Mouse (Mus musculus) lung, postnatal 25 days (tissue): ENCODE measurements around the gene Srp68.
"Not testable (repeated sequence)": the region's sequence is repeated elsewhere in the genome, so short reads cannot be mapped to it uniquely, and the experiment has no call there.

ENCODE experiments used
- DNase-seq: peaks from one replicate; pipeline ENCODE4 v3.0.0; 2022; ENCODE audit warnings: low spot score

The Srp68 gene

DNA sequence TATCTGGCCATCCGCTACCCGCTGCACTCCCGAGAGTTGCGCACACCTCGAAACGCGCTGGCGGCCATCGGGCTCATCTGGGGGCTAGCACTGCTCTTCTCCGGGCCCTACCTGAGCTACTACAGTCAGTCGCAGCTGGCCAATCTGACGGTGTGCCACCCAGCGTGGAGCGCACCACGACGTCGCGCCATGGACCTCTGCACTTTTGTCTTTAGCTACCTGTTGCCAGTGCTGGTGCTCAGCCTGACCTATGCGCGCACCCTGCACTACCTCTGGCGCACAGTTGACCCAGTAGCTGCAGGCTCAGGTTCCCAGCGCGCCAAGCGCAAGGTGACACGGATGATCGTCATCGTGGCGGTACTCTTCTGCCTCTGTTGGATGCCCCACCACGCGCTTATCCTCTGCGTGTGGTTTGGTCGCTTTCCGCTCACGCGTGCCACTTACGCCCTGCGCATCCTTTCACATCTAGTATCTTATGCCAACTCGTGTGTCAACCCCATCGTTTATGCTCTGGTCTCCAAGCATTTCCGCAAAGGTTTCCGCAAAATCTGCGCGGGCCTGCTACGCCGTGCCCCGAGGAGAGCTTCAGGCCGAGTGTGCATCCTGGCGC, 9.0 kb upstream of the Srp68 start:
- DNase-seq, result no peak

DNA sequence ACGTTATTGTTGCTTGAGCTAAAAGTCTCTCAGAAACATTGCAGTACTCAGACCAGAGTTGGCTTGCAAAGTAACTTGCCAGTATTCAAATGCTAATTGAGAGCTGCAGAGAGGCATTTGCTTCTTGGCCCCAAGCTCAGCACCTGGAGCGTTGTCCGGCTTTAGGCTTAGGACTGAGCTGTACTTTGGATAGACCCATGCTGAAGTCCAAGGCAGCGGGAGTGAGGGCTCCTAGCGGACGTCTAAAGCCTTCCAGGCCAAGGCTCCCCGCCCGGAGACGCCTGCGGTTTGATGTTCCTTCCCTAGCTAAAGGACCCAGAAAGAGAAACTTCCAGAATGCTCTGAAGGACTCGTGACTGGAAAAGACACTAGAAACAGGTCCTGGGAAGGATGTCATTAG, 8.1 kb upstream of the Srp68 start:
- DNase-seq, result no peak

DNA sequence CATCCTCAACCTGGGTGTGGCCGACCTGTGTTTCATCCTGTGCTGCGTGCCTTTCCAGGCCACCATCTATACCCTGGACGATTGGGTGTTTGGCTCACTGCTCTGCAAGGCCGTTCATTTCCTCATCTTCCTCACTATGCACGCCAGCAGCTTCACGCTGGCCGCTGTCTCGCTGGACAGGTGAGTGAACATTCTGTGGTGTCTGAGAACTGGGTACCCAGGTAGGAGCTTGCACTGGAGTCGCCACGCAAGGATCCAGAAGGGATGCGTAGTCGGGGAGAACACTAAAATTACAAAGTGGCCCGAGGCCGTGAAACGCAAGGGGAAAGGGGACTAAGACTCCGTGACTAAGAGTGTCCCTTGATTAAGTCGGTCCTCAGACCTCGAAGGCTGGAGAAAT, 7.7 kb upstream of the Srp68 start:
- DNase-seq, result no peak

DNA sequence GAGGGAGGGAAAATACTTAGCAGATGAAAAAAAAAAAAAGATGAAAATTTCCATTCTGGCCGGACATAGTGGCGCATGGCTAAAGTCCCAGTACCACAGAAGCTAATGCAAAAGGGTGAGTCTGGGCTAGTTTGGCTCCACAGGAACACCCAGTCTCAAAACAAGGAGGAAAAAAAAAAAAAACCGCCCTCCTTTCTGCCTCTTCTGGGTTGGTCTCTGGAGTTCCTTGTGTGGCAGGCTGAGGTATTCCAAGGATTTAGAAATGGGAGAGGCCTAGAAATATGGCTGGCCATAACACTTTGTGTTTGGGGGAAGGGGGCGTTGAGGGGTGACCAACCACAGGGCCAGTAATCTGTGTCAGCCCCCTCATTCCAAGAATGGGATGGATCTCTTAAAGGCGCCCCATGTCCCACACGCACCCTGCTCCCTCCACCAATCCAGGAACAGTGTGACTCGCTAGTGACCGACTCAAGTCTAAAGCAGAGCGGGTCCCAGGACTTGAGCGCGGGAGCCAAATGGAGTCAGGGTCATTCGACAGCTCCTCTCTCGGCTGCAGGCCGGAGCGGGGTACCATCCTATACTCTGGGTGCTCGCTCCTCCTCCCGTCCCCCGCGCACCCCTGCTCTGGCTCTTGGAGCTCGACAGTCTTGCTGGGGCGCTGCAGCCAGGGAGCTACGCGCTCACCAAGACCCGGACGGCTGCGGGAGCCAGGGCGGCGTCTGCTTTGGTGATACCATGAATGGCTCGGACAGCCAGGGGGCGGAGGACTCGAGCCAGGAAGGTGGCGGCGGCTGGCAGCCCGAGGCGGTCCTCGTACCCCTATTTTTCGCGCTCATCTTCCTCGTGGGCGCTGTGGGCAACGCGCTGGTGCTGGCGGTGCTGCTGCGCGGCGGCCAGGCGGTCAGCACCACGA, 7.0 kb upstream of the Srp68 start, which contains the start of gene Galr2:
Galr2 (plus strand) TSS at position 189 of the 913 bp plus-strand sequence.
- DNase-seq, result no peak

DNA sequence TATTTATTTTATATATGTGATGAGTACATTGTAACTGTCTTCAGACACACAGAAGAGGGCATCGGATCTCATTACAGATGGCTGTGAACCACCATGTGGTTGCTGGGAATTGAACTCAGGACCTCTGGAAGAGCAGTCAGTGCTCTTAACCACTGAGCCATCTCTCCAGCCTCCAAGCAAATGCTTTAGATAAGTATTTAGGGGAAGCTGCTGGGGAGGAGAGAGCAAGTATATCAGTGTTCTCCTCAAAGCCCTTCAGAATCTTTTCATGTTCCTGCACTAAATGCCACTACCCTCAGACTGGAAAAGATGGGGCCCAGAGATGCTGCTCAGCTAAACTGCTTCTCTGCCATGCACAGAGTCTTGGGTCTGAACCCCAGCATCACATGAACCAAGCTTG, 3.2 kb upstream of the Srp68 start:
- DNase-seq, result not testable (repeated sequence)

DNA sequence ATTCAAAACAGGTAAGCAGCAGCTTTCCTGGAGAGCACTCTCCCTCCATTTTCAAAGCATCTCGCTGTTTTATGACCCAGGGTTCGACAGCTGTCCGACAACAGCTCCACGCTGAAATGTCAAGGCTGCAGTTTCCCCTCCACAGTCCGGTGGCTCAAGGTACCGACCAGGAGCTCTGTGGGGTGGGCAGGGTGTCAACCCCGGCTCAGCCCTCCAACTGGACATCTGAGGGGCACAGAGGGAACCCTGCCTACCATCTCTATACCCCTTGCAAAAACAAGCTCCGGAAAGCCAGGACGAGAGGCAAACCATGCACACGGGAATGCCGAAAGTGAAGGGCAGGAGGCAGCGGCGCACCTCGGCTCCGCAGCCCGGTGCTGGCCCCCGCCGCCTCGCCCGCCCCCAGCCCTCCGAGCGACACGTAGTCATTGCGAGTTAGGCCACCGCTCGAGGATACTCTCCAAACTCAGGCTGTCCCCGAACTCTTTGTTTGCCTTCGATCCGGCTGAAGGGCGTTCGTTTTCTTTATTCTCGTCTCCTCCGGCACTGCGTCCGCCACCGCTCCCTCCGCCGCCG, 460 bp downstream of the Srp68 start:
- no peak for DNase-seq

DNA sequence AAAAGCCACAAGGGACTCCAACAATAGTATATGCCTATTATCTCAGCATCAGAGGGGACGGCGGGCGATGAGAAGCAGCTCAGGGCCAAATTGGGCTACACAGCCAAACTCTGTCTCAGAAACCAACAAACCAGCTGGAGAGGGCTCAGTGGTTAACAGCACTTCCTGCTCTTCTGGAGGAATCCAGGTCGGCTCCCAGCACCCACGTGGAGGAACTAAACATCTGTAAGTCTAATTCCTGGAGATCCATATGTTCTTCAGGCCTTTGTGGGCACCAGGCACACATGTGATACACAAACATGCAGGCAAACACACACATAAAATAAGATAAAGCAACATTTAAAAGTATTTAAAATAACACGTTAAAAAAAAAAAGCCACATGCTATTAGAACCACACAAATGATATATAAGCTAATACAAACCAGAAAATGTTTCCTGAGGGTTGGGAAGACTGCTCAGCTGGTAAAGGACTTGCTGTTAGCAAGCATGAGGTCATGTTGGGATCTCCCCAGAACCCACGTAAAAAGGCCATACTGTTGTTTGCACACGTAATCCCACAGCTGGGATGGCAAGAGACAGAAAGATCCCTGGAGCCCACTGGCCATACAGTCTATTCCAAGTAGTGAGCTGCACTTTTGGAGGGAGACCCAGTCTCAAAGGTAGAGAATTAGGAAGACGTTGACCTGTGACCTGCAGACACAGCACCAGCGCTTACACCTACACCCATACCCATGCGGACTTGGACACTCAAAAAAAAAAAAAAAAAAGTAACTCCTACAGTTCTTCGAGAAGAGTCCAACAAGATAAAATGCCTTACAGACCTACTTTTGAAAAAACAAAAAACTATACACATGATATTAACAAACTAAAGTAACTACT, 1.2 kb downstream of the Srp68 start:
- no peak for DNase-seq

DNA sequence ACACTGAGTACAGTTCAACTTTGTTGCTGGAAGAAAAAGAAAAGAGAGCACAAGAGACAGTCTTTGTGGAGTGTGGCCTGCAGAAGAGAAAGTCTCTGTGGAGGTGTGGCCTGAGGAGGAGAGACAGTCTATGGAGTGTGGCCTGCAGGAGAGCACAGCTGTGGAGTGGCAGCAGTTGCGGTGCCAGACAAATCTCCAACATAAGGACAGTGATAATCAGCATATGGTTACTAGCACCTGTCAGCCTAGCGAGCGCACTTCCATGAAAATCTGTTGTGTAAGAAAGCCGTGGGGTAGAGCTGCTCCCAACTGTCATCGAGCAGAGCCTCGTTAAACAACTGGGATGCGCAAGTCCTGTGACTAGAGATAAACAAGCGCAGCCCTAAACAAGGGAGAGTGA, 4.5 kb downstream of the Srp68 start:
- no peak for DNase-seq

DNA sequence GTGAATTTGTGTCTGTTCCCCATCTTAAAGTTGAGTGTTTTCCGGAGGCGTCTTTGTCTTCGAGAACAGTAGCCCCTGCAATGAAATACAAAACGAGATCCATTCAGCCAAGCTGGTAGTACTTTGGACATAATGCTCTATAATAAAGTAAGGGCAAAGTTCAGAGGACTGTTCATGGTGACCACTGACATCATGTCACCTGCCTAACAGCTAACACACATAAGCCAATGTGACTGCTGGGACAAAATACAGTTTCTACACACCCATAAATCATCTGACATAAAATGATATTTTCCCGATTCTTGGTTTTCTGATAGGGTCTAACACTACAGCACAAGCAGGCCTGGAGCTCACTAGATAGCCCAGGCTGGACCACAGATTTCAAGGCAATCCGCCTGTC, 5.7 kb downstream of the Srp68 start:
- no peak for DNase-seq

DNA sequence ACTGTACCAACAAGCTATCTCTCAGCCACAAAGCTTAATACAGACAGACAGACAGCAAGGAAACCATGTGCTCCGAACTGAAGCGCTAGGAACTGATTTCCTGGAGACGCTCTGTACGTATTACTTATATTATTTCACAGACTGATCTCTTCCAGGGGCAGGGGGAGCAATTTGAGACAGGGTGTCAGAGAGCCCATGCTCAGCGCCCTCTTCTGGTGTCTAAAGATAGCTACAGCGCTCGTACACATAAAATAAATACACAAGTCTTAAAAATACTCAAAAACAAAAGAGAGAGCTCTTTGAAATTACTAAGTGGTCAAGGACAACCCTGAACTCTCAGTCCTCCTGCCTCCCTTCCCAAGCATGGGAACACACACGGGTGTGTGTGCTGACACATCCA, 6.4 kb downstream of the Srp68 start:
- no peak for DNase-seq

DNA sequence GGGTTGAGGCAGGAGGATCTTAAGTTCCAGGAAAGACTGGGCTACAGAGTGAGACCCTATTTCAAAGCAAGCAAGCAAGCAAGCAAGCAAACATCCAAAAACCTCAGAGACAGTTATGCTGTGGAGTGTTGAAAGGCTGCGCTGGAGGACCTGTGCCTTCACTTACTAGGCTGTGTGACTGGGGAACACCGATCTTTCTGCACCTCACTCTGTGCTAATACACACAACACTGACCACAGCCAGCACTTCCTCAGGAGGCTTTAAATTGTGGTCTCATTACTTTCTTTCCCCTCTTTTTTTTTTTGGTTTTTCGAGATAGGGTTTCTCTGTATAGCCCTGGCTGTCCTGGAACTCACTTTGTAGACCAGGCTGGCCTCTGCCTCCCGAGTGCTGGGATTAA, 8.2 kb downstream of the Srp68 start:
- DNase-seq, result no peak

DNA sequence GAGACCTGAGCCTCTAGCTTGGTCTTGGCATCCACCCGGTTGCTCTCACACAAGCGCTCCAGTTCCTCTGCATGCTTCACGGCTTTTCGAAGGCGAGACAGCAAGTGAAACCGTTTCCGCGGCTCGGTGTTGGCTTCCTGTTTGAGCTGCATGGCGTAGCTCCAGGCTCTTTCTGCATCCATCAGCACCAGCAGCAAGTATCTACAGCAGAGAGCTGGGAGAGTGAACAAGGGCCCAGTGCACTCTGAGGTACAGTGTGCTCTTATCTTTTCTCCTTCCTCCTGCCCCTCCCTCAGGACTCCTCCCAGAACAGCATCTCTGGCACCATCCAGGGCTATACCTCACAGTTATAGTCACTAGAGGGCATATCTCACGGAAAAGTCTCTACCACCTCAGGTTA, 8.7 kb downstream of the Srp68 start:
- DNase-seq, result no peak

DNA sequence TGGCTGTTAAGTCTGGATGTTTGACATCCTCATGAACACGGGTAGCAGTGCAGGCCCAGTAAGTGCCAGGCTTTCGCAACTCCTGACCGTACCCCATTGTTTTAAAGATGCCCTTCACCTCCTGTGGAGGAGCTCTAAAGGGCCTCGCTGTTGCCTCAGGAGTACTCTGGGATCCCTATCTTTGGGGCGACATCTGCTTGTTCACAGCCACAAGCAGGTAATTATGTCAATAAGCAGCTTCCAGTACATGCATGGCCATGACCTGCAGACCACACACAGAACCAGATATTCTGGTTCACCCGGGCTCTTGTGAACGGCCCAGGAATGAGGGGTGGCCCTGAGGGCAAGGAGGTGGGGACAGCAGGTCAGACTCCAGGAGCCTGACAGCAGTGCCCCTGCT, 13.8 kb downstream of the Srp68 start:
- DNase-seq, result peak; percentile 84

DNA sequence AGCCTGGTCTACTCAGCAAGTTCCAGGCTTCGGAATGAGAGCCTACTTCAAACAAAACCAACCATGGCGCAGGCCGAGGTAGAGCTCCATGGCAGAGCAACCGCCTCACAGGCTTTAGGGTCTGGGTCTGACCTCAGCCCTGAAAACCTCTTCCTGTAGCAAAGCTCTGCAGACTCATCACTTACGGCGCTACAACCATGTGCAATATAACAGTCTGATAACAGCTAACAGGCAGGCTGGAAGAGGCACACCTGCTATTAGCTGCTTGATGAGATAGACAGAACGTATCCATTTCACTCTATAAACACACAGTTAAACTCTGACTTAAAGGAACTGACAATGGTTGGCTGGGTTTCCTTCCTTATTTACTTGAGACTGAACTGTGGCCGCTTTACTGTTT, 14.6 kb downstream of the Srp68 start:
- DNase-seq, result no peak

DNA sequence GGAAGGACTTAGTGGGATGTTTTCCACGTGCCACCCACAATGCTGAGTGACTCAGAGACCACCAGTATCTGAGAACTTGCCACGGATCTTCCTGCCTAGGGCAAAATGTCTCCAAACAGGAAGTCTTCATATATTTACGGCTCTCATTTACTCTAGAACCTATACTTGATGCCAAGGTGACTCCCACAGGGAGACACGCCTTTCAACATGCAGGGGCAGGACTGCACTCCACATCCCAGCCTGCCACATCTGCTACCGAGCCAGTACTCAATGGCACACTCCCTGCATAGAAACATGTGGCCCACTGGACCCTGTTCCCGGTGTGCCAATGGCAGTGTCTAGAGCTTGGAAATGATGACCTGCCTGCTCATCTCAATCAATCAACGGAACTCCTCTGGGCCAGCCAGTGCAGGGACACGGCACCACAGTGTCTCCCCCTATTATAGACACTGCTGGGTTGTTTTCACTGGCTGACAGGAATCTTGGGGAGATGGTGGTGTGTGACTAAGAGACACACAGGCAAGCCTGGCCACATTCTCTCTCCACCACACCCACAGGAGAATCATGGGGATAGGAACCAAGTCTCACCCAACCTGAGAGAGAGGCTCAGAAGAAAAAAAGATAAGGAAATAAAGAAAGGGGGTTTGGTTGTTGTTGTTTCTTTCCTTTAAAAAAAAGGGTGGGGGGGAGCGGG, 17.9 kb downstream of the Srp68 start:
- DNase-seq, result no peak

DNA sequence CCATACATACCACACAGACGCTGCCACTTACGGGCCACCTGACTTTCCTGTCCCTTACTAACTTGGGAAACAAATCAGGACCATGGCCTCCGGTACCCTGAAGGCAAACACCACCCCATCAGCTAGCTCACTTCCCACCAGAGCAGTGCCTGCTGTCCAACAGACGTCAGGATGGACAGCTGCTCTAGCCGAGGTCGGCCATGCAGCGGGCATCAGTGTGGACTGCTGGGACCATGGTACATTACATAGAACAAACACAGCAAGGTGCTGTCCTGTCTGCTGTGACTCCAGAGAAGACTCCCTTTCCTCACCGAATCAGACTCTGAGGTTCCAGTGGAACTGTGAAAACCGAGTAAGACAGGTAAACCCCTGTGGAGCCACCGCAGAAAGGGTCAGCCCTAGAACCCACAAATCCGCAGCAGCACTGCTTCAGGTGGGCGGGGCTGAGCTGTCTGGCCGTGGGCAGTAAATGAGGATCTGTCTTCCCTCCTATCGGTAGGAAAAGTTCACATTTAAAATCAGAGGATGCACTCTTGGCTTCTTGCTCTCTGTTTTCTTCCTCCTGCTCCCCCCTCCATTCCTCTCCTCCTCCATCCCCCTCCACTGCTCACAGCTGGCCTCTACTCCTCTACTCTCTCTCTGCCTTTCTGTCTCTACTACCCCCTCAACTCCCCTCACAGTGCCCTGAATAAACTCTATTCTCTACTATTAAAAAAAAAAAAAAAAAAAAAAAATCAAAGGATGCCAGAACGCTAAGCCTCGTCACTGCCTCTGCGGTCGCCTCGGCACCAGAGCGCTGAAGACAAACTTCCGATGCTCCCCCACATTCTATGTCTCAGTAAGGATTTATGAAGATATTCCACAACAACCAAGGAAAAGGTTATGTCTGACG, 18.7 kb downstream of the Srp68 start:
- DNase-seq, result no peak

DNA sequence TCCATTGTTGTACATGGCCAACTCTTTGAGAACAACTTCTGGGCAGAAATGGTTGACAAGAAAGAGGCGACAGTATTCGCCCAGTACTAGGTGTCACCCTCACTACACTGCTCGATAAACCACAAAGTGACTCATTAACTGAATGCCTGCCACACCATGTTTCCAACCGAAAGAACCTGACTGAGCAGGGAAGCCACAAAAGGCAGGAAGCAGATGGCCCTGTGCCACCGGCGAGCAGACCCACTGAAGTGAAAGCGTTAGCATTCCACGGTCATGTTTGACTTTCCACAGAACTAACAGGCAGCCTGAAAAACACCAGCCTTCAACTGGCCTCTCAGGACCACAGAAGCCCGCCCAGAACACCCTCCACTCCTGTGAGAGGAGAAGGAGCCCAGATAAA, 19.4 kb downstream of the Srp68 start:
- peak; percentile 64 for DNase-seq

DNA sequence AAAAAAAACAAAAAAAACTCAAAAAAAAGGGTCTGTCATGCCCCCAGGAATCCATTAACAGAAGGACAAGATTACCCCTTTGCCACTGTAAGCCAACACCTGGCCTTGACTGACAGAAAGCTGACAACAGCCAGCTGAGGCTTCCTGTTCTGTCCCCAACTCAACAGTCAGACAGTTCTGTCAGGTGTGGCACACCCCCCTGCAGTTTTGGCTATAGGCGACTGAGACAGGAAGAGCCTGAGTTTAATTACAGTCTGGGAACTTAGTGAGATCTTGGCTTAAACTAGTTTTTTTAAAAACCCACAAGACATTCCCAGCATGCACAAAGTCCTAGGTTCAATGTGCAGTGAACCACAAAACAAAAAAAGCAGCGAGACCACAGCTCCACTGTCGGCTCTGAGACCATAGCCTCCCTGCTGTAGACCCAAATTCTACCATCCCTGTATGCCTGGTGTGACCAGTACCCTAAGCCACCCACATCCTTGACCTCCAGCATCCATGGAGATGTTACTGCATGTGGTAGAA, 20.9 kb downstream of the Srp68 start:
- no peak for DNase-seq

DNA sequence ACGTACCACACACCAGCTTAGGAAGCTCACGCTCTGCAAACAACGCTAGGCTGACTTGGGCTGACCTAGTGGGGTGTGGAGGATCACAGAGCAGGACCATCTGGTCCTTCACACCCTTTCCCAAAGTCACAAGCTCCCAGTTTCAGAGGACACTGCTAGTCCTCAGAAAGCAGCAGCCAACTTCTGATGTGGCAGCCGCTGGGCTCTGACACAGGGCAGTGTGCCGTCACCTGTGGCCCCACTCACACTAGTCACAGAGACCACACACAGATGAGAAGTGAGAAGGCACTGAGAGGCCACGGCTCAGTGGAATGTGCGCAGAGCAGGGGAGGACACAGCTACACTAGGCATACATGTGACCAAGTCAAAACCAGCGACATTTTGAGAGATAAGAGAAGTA, 23.1 kb downstream of the Srp68 start:
- no peak for DNase-seq

DNA sequence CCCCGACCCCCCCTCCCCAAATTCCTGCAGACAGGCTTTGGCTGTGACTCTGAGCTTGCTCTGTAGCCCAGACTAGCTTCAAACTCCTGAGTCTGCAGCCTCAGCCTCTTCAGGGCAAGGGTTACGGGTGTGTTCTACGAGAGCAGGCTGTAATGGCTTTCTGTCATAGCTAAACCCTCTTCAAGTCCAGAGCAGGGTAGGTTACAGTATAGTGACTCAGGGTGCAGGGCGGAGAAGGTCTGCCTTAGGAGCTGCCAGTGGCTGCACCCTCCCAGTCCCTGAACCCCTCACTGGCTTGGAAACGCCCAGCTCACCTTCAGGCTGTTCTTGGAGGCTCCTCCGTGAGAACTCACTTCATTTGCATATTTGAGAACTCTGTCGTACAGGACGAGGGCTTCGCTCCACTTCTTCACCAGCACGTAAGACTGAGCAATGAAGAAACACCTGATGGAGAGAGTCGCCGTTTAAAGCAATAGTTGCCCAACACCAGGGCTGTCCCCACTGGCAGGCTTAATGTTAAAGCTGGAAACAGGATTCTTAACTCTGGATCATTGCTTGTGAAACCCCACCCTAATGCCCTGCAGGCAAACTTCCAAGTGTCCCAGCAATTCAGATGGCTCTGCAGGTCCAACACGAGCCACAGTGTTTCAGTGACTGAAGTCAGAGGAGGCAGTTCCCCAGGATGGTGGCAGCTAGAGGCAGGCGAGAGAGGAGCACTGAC, 26.4 kb downstream of the Srp68 start:
- DNase-seq, result peak; percentile 25
